Mouse (Mus musculus) small intestine, adult 2 months (tissue): ENCODE measurements around the gene Bcl6.

Source experiments
- CTCF ChIP-seq: fragments of 200-500 bp; IDR thresholded peaks from 2 replicates; pipeline ENCODE4 v1.5.1; 2012; ENCODE audit warnings: low read depth, mild to moderate bottlenecking, control low read depth, inconsistent platforms, low read length, moderate library complexity, mixed read lengths; ENCODE audit not compliant: insufficient replicate concordance, insufficient read length; ENCODE audit errors: extremely low read depth
- POLR2A ChIP-seq: fragments of 200-500 bp; IDR thresholded peaks from 2 replicates; pipeline ENCODE4 v1.6.1; 2012; ENCODE audit warnings: low read depth, mild to moderate bottlenecking, control low read depth, inconsistent platforms, low read length, moderate library complexity

DNA sequence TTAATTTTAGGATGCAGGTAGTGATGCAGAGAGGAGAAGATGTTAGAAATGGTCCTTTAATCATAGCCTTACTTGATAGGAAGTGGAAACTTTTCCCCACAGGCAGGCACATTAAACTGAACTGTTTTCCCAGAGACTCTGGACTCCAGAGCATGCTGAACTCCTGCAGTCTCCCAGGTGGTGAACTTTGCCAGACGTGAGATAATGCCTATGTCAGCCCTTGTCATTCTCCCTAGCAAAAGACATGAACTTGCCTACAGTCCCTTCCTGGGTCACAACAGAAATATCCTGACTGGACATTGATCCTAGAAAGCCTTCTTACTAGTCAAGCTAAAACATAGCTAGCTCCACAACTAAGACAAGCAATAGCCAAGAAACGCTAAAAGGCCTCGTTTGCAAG lies 22.7 kb upstream of the Bcl6 start:
- no peak for TF ChIP-seq POLR2A
- no peak for TF ChIP-seq CTCF
